Mouse (Mus musculus): ENCODE data around the gene Ankrd17. TPM values are rescaled to one million over a fixed set of nuclear protein-coding genes. Genes with fewer than 3 reads are reported as not detected.

The Ankrd17 gene
- polyA plus RNA-seq, 1 experiment = 55.1 TPM

DNA sequence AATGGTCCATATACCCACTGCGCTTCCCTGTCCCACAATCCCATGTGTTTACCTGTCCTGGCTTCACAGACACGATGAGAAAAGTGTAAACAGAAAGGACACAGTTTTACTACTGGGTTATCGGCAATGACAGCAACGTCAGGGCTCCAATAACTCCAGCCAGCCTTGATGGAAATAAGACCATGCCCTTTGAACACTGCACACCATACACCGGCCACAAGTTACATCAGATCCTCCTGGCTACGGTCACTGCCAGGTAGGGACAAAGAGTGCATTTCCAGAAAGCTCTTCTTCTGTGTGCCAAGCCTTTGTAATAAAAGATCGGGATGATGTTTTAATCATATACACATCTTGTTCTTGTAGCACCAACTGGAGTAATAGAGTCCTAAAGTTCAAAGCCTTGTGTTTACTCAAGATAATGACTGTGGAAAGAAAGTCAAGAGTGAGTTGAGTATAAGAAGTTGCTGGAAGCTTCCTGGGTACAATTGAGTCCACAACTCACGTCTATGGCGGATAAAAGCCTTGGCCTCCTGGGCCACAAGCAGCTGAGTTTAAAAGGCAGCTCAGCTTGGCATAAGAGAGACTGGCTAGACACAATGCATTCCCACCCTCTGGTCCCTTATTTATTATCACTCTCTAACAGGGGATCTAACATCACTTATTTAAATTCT is 163.8 kb downstream of the Ankrd17 start:
- no peak overlapping the region for H3K4me3 ChIP-seq (ENCODE audit: insufficient read depth, low read length)
- no peak for TF ChIP-seq POLR2A (IDR thresholded peaks at IDR 0.05; ENCODE audit: extremely low read depth, insufficient read depth, low read length)
- no peak for TF ChIP-seq CTCF (IDR thresholded peaks at IDR 0.05; ENCODE audit: extremely low read depth, insufficient read depth, low read length)
- H3K27ac ChIP-seq (ENCODE audit: insufficient read depth, low read length) = no peak overlapping the region
- H3K4me1 ChIP-seq (ENCODE audit: control insufficient read depth, insufficient read depth, low read length) = no peaks in the 10 kb centered on the region

DNA sequence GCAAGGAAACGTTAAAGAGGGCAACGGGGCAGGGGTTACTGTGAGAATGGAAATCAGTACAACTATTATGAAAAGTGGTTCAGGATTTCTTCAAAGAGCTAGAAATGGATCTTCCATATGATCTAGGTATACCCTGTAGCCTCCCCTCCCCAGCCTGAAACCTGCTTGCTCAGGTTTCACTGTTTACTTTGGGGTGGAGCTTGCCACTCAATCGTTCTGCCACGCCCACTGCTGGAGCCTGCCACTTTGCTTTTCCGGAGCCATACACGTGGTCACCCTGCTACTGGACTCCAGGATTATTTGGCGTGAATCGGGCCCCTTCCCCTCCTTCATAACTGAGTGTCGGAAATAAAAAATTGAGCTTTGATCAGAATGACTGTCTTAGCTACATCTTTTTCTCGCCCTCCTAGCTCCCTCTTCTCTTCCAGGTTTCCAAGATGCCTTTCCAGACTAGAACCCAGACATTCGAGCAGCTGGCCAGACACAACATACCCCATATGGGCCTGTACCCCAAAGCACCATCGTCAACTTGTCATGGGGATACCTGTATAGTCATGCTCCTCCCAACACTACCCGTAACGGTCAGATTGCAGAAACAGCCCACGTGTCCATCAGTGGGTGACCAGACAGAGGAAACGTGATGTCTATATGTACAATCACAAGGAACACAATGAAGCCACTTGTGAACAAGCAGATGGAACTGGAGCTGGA is 166.3 kb downstream of the Ankrd17 start:
- TF ChIP-seq CTCF (IDR thresholded peaks at IDR 0.05; ENCODE audit: extremely low read depth, insufficient read depth, low read length) (no peak), POLR2A (IDR thresholded peaks at IDR 0.05; ENCODE audit: extremely low read depth, insufficient read depth, low read length) (no peak)
- no peaks in the 10 kb centered on the region for H3K4me1 ChIP-seq (ENCODE audit: control insufficient read depth, insufficient read depth, low read length)
- no peak overlapping the region for H3K27ac ChIP-seq (ENCODE audit: insufficient read depth, low read length)
- H3K4me3 ChIP-seq (ENCODE audit: insufficient read depth, low read length) = no peak overlapping the region

DNA sequence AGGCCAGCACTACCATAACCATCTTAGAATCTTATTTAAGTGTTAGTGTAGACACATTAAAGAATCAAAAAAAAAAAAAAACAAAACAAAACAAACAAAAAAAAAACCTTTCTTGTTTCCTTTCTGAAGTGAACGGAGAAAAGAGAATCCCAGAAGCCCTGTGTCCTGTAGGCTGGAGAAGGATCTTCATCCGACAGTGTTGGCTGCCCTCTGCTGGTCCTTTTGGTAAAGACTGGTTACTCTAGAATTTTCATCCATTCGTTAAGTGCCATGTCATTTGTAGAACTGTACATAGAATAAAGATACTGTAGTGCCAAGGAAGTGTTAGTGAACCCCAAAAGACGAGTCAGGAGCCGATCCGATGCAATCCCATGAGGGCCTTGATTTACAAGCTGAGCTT is 171.5 kb downstream of the Ankrd17 start:
- TF ChIP-seq CTCF (IDR thresholded peaks at IDR 0.05; ENCODE audit: extremely low read depth, insufficient read depth, low read length) (peak; percentile 82), POLR2A (IDR thresholded peaks at IDR 0.05; ENCODE audit: extremely low read depth, insufficient read depth, low read length) (no peak)
- H3K4me3 ChIP-seq (ENCODE audit: insufficient read depth, low read length) = no peak overlapping the region

DNA sequence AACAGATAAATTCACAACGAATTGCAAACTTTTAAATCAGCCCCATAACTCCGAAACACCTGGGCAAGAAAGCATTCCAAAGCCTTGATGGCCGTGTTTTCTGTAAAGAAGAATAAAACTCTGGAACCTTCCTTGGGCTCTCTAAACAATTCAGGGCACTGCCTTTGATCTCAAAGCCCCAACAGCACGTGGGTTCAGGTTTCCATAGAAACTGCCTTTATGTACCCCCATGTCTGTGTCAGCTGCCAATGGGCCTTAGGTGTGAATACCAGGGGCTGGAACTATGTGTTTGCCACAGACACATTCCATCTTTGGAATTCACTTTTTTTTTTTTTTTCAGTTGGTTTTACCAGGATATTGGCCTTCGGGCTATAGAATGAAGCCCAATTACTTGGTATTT is 183.6 kb downstream of the Ankrd17 start:
- TF ChIP-seq POLR2A (IDR thresholded peaks at IDR 0.05; ENCODE audit: extremely low read depth, insufficient read depth, low read length) = no peak
- no peak for TF ChIP-seq CTCF (IDR thresholded peaks at IDR 0.05; ENCODE audit: extremely low read depth, insufficient read depth, low read length)
- Histone ChIP-seq H3K4me3 (ENCODE audit: insufficient read depth, low read length) (no peak overlapping the region), H3K27ac (ENCODE audit: insufficient read depth, low read length) (no peak overlapping the region), H3K4me1 (ENCODE audit: control insufficient read depth, insufficient read depth, low read length) (no peaks in the 10 kb centered on the region)

More for the DNA sequence above, 171.5 kb downstream of the Ankrd17 start:
- Histone ChIP-seq H3K4me1 (ENCODE audit: control insufficient read depth, insufficient read depth, low read length) (no peaks in the 10 kb centered on the region), H3K27ac (ENCODE audit: insufficient read depth, low read length) (no peak overlapping the region)

DNA sequence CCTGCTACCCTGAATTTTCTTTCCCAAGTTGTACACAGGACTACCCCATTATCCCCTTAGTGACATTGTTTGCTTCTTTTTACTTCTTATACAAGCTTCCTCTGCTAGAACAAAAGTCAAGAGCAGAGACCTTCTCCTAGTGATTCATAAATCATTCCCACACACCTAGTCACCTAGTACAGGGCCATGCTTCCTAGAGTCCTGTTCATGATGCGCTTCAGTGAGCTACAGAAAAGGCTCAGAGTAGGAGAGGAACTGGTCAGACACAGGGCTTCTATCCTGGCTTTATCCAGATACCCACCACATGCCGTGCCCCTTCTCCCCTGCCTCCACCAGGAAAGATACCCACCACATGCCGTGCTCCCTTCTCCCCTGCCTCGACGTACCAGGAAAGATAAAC is 187.3 kb downstream of the Ankrd17 start:
- H3K27ac ChIP-seq (ENCODE audit: insufficient read depth, low read length) = no peak overlapping the region
- TF ChIP-seq CTCF (IDR thresholded peaks at IDR 0.05; ENCODE audit: extremely low read depth, insufficient read depth, low read length) (no peak), POLR2A (IDR thresholded peaks at IDR 0.05; ENCODE audit: extremely low read depth, insufficient read depth, low read length) (no peak)
- no peak overlapping the region for H3K4me3 ChIP-seq (ENCODE audit: insufficient read depth, low read length)
- H3K4me1 ChIP-seq (ENCODE audit: control insufficient read depth, insufficient read depth, low read length) = no peaks in the 10 kb centered on the region

DNA sequence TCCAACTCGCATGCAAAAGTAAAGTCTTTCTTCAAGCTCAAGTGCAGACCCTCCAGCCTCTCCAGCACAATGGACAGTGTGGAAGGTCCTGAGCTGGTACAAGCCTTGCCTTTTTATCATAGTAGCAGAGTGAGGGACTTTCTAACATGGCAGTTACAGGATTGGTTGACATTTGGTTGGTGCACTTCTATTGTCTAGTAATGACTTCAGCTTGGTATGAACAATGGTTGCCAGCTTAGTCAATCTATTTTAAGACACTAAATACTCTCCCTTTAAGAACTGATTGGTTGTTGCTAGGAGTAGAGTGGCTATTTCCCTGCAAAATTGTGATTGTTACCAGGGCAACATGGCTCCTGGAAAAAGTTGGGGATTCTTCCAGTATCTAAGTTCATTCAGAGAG is 188.3 kb downstream of the Ankrd17 start:
- no peak overlapping the region for H3K27ac ChIP-seq (ENCODE audit: insufficient read depth, low read length)

More for the DNA sequence above, 188.3 kb downstream of the Ankrd17 start:
- H3K4me3 ChIP-seq (ENCODE audit: insufficient read depth, low read length) = no peak overlapping the region
- H3K4me1 ChIP-seq (ENCODE audit: control insufficient read depth, insufficient read depth, low read length) = no peaks in the 10 kb centered on the region
- TF ChIP-seq POLR2A (IDR thresholded peaks at IDR 0.05; ENCODE audit: extremely low read depth, insufficient read depth, low read length) = no peak
- TF ChIP-seq CTCF (IDR thresholded peaks at IDR 0.05; ENCODE audit: extremely low read depth, insufficient read depth, low read length) = no peak

Other genes starting within 250 kb of the Ankrd17 start
- gene Cox18, start 142.6 kb downstream of the Ankrd17 start, polyA plus RNA-seq (2012; rRNA removed) = 33.7 and 37.5 TPM in 2 replicates
- 1.5 and 2.2 TPM in 2 replicates for gene Gm9958, start 627 bp upstream of the Ankrd17 start, polyA plus RNA-seq (2012; rRNA removed)
- gene Alb, start 94.3 kb upstream of the Ankrd17 start, polyA plus RNA-seq (2012; rRNA removed) = 0.19 and 1.2 TPM in 2 replicates
- 0.25 and 2.0 TPM in 2 replicates for gene Afp, start 124.2 kb upstream of the Ankrd17 start, polyA plus RNA-seq (2012; rRNA removed)
- not detected in 2 replicates for gene Afm, start 152.4 kb upstream of the Ankrd17 start, polyA plus RNA-seq (2012; rRNA removed)
- 0.11 and 0.13 TPM in 2 replicates for gene 5830473C10Rik, start 194.5 kb upstream of the Ankrd17 start, polyA plus RNA-seq (2012; rRNA removed)